Mouse (Mus musculus): ENCODE results near the gene Zfp334.

The Zfp334 gene

DNA sequence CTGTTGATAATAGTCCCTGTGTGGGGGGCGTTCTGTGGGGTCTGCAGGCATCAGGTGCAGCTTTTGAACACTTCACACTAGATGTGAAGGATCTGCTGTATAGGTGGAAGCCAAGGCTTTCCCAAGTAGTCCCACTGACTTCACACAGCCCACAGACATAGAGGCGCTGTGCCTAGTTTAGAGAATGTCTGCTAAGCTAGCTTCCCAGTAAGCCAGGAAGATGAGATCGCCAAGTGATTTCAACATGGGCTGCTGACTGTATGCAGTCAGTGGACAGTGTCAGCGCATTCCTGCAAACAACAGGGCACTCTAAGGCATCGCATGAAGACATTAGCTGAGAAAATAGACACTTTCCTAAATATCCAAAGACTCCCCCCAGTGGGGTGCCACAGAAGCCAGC, 12.6 kb downstream of the Zfp334 start:
- DNase-seq = no peak

- DNase-seq = peak; percentile 42 to 43
Observed at GRCm38 (mm10) chr2:165371066-165371465, 17.0 kb downstream of the Zfp334 start.

DNA sequence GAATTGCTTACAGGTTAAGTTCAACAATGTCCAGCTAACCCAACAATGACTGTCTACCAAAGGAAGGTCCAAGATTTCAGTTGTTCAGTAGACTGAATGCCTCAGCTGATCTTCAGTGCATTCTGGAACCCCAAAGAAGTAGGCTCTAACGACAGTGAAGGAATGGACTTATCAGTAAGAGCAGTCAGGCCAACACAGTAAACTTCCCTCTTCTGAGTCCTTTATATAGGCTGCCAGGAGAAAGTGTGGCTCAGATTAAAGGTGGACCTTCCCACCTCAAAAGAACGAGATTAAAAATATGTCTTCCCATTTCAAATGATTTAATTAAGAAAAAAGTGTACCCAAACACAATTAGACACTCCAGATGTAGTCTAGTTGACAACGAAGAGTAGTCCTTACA, 17.7 kb downstream of the Zfp334 start:
- DNase-seq = no peak

- DNase-seq = no peak
Observed at GRCm38 (mm10) chr2:165368496-165368895, 19.6 kb downstream of the Zfp334 start, which contains the start of gene Zfp663. TSS of gene Zfp663 (minus strand) at chr2:165368729.

DNA sequence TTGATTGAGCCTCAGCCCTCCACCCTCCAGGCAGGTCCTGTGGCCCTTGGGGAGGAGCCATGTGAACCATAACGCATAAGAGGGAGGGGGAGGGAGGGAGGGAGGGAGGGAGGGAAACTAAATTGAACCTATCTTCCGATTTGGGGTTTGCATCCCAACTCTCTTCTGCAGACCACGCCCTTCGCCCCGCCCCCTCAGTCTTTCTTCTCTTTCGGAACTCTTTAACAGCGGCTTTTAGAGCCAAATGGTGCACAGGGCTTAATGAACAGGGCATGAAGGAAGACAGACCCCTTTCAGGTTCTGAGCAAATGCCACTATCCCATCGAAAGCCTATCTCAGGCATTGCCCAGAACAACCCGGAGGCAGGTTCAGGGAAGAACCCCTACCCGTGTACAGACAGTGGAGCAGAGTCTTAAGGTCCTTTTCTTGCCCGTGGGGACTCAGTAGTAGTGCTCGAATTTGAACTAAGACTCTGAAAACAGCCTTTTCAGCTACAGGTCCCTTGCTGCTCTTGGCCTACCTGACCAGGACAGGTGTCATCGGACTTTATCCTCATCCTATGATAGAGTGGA, 20.1 kb downstream of the Zfp334 start:
- no peak for DNase-seq

DNA sequence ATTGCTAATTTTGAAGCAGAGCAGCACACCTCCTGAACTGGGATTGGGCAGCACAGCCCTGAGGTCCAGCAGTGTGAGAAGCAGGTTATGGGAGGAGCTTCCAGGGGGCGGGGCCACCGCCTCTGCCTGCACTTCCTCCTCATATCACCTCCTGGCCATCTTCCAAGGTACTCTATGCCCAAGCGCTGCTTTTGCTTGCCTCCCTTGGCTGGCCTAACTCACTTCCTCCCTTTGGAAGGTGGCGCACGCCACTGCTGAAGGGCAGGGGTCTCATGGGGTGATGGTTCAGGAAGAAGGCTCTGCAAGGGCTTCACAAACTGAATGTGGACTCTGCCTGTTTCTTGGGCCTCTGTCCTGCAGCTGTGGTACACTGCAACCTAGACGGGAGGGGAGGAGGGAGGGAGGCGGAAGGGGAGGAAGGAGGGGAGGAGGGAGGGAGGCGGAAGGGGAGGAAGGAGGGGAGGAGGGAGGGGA, 21.0 kb downstream of the Zfp334 start:
- DNase-seq = no peak

- DNase-seq = peak; percentile 85 to 89
Observed at GRCm38 (mm10) chr2:165364334-165365091, 23.5 kb downstream of the Zfp334 start.

GRCm38 (mm10) chr2:165363282-165363681, 24.8 kb downstream of the Zfp334 start:
- DNase-seq = no peak

- DNase-seq = peak; percentile 57 to 68
Observed at GRCm38 (mm10) chr2:165360861-165361260, 27.2 kb downstream of the Zfp334 start.

DNA sequence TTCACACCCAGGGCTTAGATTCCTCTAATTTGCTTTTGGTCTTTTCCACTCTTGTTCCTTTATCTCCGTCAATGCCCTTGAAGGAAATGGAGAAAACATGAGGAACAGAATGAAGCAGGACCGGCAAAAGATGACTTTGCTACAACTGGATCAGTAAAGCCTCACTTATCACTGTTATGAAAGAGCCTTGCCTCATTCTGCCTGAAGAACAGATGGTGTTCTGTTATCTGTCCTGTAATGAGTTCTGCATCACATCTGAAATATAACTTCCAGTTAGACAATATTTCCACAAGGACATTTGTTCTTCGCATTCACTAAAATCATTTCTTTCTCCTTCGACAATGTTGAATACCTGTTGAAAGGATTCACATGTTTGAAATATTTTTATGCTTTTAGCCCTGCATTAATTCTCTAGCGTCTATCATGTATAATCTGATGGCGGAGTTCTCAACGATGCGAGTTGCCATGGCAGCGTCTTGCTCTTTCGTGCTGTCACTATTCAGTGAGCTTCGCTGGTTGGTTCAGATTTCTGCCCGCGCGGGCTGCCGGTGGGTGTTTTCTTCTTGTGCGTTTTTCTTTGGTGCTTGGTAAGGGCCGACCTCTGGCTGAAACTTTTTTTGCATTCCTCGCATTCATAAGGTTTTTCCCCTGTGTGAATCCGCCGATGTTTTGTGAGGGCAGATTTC, 36.1 kb downstream of the Zfp334 start:
- no peak for DNase-seq

DNA sequence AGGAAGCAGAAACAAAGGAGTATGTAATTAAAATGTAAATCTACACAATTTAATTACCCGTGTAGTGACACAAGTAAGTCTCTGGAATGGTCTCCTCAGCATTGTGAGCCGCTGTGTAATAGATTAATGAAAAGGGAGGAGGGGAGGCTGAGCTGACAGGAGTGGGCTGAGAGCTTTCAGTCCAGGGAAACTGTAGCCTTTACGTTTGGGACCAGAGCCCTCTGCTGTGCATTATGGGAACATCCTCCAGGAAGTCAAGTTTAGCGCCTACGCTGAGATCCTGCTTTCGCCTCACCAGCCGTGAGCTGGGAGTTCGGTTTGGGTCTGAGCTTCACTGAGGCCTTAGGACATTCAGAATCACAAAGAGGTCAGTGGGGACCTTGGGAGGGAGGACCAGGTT, 38.6 kb downstream of the Zfp334 start:
- peak; percentile 74 to 75 for DNase-seq

DNA sequence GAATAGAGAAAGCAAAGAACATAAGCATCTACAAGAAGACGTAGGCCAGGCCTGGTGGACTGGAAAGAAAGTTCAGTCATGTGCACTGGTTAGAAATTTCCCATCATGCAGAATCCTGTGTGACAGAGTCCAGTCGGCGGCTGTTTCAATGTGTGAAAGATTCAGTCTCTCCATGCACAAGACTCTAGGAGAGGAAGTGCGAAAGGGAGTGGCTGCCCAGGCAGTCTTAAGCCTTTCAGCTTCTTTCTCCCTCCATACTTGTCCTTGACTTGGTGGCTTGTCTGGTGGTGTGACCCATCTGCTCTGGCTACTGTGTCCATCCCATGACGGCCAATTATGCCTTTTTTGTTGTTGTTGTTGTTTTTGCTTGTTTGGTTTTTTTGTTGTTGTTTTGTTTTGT, 41.9 kb downstream of the Zfp334 start:
- no peak for DNase-seq

DNA sequence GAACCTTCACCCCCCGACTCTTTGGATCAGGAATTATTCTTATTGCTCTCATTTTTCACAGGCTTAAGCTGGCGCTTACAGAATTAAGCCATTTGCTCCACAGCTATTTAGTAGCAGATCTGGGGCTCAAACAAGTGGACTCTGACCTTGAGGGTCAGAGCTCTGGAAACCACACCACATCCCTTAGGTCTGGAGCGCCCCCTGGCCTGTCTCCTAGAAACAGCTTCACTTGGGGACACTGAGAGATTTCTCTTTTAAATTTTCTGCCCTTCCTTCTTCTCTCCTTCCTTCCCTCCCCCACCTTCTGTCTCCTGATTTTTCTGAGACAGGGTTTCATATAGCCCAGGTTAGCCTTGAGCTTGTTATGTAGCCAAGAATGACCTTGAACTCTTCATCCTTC, 50.9 kb downstream of the Zfp334 start:
- peak; percentile 80 to 83 for DNase-seq

GRCm38 (mm10) chr2:165332610-165333210, 55.3 kb downstream of the Zfp334 start:
- DNase-seq = no peak

- no peak for DNase-seq
Observed at GRCm38 (mm10) chr2:165329703-165330102, 58.4 kb downstream of the Zfp334 start.

- DNase-seq = no peak
Observed at GRCm38 (mm10) chr2:165328746-165329145, 59.3 kb downstream of the Zfp334 start.

DNA sequence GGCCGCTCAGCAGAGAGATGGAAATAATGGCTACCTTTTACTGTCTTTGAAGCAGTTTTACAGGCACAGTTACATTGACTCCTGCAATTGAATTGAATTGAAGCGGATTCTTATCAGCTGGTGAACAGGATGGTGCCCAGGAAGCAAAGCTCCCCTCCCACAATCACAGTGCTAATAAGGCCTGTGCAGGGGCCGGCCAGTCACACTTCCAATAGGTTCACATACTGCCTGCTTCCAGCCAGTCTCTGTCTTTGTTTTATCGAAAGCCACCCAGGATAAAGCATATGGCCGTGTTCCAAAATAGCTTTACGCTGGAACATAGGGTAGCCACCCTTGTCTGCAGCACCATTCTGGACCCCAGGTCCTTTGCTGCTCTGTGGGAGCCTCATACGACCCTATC, 60.7 kb downstream of the Zfp334 start:
- no peak for DNase-seq

DNA sequence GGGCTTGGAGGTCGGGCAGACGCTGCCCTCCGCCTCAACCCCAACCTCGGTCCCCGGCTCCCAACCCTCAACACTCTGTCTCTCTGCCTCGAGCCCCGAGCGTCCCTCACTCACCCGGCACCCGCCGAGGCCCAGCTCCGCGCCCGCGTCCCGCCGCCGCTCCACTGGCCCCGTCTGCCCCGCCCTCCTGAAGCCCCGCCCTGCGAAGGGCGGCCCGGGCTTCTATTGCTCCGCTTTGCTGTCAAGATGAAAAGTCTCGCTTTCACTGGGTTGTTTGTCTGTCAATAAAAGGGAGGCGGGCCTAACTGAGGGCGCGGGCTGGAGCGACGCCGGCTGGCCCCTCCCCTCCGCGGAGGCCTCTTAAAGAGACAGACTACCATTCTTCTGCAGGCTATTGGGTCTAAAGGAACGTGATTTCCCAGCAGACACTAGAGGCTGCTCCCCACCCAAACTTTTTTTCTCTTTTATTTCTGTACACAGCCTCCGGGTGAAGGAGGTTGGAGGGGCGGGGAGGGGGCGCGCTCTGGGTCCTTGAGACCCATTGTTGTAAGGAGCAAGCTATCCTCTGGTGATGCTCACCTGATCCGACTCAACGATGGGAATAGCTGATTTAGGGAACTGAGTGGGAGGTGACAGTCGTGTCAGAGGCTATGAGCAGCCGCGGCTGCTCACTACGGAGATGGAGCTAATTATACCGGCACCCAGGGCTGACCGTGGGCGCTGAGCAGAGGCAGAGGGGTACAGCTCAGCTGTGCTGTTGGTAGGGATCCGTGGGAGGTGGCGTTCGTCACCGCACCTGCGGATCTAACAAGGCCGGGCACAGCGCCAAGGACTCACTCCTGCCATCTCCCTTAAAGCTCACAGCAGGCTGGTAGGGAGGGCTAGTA, 61.5 kb downstream of the Zfp334 start, which contains the start of gene Elmo2:
Gene Elmo2, minus strand, starts transcription at position 176 of the 887 bp plus-strand sequence.
- DNase-seq = peak; percentile 98 to 99

DNA sequence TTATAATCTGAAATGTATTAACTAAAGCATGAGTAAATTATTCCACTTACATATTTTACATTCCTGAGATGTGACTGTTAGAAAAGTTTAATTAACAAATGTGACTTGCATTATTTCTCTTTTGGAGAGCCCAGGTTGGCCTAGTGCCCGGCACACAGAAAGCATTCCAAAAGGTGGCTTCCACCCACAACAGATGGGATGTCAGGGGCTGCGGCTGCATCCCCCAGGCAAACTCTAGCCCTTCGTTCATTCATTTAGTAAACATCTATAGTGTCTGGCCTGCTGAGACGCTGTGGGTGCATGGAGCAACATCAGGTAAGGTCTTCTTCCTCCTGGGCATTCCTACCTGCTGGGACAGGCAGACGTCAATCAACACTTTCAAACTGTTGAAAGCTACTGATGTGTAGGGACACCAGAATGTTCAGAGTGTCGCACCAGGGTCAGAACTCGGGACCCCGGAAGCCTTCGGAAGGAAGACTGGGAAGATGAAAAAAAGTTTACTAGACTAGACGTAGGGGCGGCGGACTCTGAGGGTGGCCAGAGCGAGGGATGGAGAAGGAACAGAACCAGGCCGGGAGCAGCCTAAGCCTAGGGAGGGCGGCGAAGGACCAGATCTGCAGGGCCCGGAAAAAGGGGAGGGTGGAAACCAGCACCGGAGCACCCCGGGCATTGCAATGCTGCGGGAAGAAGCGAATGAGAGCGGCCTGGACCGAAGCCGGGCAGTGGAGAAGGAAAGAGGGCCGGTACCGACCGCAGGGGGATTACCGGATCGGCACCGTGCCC, 62.3 kb downstream of the Zfp334 start:
- DNase-seq = peak; percentile 76 to 77
